Mouse (Mus musculus) forebrain, embryonic 10.5 days (tissue): ENCODE results near the gene Olfr605. TPM values are rescaled to one million over a fixed set of nuclear protein-coding genes. Genes with fewer than 3 reads are reported as not detected.
"Not testable (repeated sequence)": the region's sequence is repeated elsewhere in the genome, so short reads cannot be mapped to it uniquely, and the experiment has no call there.

Experiments
- DNase-seq: peaks from one replicate; pipeline ENCODE4 v3.0.0-alpha.2; 2017; ENCODE audit warnings: low spot score; ENCODE audit errors: extremely low spot score
- H3K27ac ChIP-seq: fragments of 300-500 bp; sonication (generic); 2 replicates; pipeline ENCODE4 v1.5.1; 2016; ENCODE audit warnings: mild to moderate bottlenecking
- H3K27me3 ChIP-seq: fragments of 300-500 bp; sonication (generic); 2 replicates; pipeline ENCODE4 v1.6.1; 2016; ENCODE audit warnings: mild to moderate bottlenecking; ENCODE audit not compliant: poor library complexity, severe bottlenecking
- H3K36me3 ChIP-seq: fragments of 300-500 bp; sonication (generic); replicated peaks from 2 replicates; pipeline ENCODE4 v1.6.1; 2016; ENCODE audit warnings: mild to moderate bottlenecking, moderate library complexity
- H3K4me1 ChIP-seq: fragments of 300-500 bp; sonication (generic); 2 replicates; pipeline ENCODE4 v1.6.1; 2016
- H3K4me3 ChIP-seq: fragments of 300-500 bp; sonication (generic); 2 replicates; pipeline ENCODE4 v1.5.1; 2016; ENCODE audit warnings: mild to moderate bottlenecking, moderate library complexity
- H3K9me3 ChIP-seq: fragments of 300-500 bp; sonication (generic); 2 replicates; pipeline ENCODE4 v1.6.1; 2016; ENCODE audit warnings: mild to moderate bottlenecking, moderate library complexity
- WGBS: fragments of 180-500 bp; shearing (Covaris S2); methylation state at CpG from one replicate; pipeline ENCODE4 v1.1.7; 2016; 5-methylcytosine and 5-hydroxymethylcytosine counted together
- microRNA-seq: library from miRNA; unstranded; fragments of <30 nt; microRNA quantifications from one replicate; pipeline ENCODE4, GENCODE M21; 2017
- polyA plus RNA-seq: library from polyadenylated mRNA; unstranded; fragments of >200 nt; fragmentation: Nextera tagmentation; extraction: Ambion mirVana; gene quantifications from 2 replicates; pipeline ENCODE4 v1.2.1, GENCODE M21; 2016

Olfr605 gene
- not detected in 2 replicates for polyA plus RNA-seq

GRCm38 (mm10) chr7:103445339-103445738 lies at the start of gene Olfr605:
TSS of gene Olfr605 (minus strand) at chr7:103445439.
- no peak within 1 kb of the TSS for H3K27ac ChIP-seq
- H3K36me3 ChIP-seq = no peaks in the 10 kb centered on the region
- no peak for DNase-seq
- H3K4me1 ChIP-seq = no peaks in the 10 kb centered on the region
- H3K27me3 ChIP-seq = no peaks in the 10 kb centered on the region
- no peaks in the 10 kb centered on the region for H3K9me3 ChIP-seq
- 96% methylated on average over 1 of the region's 1 CpGs for WGBS
- no peak within 1 kb of the TSS for H3K4me3 ChIP-seq

- not testable (repeated sequence) for DNase-seq
- 95% methylated on average over 9 of the region's 9 CpGs for WGBS
These were observed 31.9 kb upstream of the Olfr605 start for GRCm38 (mm10) chr7:103477106-103477505.

GRCm38 (mm10) chr7:103469577-103469976 lies 24.3 kb upstream of the Olfr605 start, which contains the start of gene Olfr608:
TSS of gene Olfr608 (plus strand) at chr7:103469877.
- DNase-seq = no peak
- Histone ChIP-seq H3K4me3 (no peak within 1 kb of the TSS), H3K4me1 (no peaks in the 10 kb centered on the region), H3K9me3 (no peaks in the 10 kb centered on the region; the same call in 1 of the 2 replicates), H3K27me3 (no peaks in the 10 kb centered on the region), H3K27ac (no peak within 1 kb of the TSS), H3K36me3 (no peaks in the 10 kb centered on the region)

More at GRCm38 (mm10) chr7:103477106-103477505, 31.9 kb upstream of the Olfr605 start:
- not testable (repeated sequence) for H3K4me3 ChIP-seq, H3K27ac ChIP-seq, H3K36me3 ChIP-seq, H3K9me3 ChIP-seq, H3K4me1 ChIP-seq, H3K27me3 ChIP-seq

- no peaks in the 10 kb centered on the region for H3K9me3 ChIP-seq
- no peaks in the 10 kb centered on the region for H3K4me1 ChIP-seq
- no peaks in the 10 kb centered on the region for H3K27me3 ChIP-seq
- H3K4me3 ChIP-seq = no peak overlapping the region
- H3K36me3 ChIP-seq = no peaks in the 10 kb centered on the region
- H3K27ac ChIP-seq = no peak overlapping the region
- 91% methylated on average over 5 of the region's 5 CpGs for WGBS
- no peak for DNase-seq
These were observed 15.4 kb upstream of the Olfr605 start for GRCm38 (mm10) chr7:103460590-103460989.

GRCm38 (mm10) chr7:103448746-103449145 lies 3.5 kb upstream of the Olfr605 start, which contains the start of gene Olfr606:
TSS of gene Olfr606 (plus strand) at chr7:103449046.
- Histone ChIP-seq H3K4me3 (no peak within 1 kb of the TSS), H3K9me3 (no peaks in the 10 kb centered on the region), H3K27ac (no peak within 1 kb of the TSS), H3K27me3 (no peaks in the 10 kb centered on the region), H3K4me1 (no peaks in the 10 kb centered on the region), H3K36me3 (no peaks in the 10 kb centered on the region)
- no peak for DNase-seq
- WGBS = 83% methylated on average over 2 of the region's 2 CpGs

- not testable (repeated sequence) for H3K4me1 ChIP-seq, H3K4me3 ChIP-seq, DNase-seq, H3K27ac ChIP-seq, H3K27me3 ChIP-seq, H3K9me3 ChIP-seq, H3K36me3 ChIP-seq
- WGBS = 50% methylated on average over 1 of the region's 1 CpGs
These were observed 30.5 kb downstream of the Olfr605 start, which contains the start of gene Usp17lc for GRCm38 (mm10) chr7:103414772-103415171. TSS of gene Usp17lc (plus strand) at chr7:103415072.

GRCm38 (mm10) chr7:103406521-103407055 lies 38.7 kb downstream of the Olfr605 start:
- WGBS = 83% methylated on average over 3 of the region's 3 CpGs
- DNase-seq = not testable (repeated sequence)

GRCm38 (mm10) chr7:103398981-103399380 lies 46.3 kb downstream of the Olfr605 start:
- no peaks in the 10 kb centered on the region for H3K27me3 ChIP-seq
- H3K36me3 ChIP-seq = no peaks in the 10 kb centered on the region
- no peaks in the 10 kb centered on the region for H3K9me3 ChIP-seq
- H3K4me3 ChIP-seq = no peak overlapping the region
- H3K27ac ChIP-seq = no peak overlapping the region
- no peak for DNase-seq
- no peaks in the 10 kb centered on the region for H3K4me1 ChIP-seq
- 13% methylated on average over 1 of the region's 1 CpGs for WGBS

More at GRCm38 (mm10) chr7:103406521-103407055, 38.7 kb downstream of the Olfr605 start:
- H3K4me3 ChIP-seq, H3K36me3 ChIP-seq, H3K9me3 ChIP-seq, H3K27me3 ChIP-seq, H3K4me1 ChIP-seq, H3K27ac ChIP-seq: not testable (repeated sequence)

- Histone ChIP-seq H3K27ac (no peak overlapping the region), H3K4me3 (no peak overlapping the region), H3K4me1 (no peaks in the 10 kb centered on the region), H3K27me3 (no peaks in the 10 kb centered on the region), H3K9me3 (no peaks in the 10 kb centered on the region), H3K36me3 (no peaks in the 10 kb centered on the region)
- no peak for DNase-seq
These were observed 47.5 kb downstream of the Olfr605 start for GRCm38 (mm10) chr7:103397758-103398157.

Small RNA genes lying within 50 kb of the gene (microRNA-seq; reads per million reads assigned to microRNA genes)
- not detected for gene Gm25774

Other genes starting within 250 kb of the Olfr605 start
- gene Olfr593, start 233.6 kb downstream of the Olfr605 start, polyA plus RNA-seq = not detected in 2 replicates
- not detected in 2 replicates for gene Olfr594, start 228.4 kb downstream of the Olfr605 start, polyA plus RNA-seq
- not detected in 2 replicates for gene Usp17ld, start 192.9 kb downstream of the Olfr605 start, polyA plus RNA-seq
- gene Olfr596, start 139.8 kb downstream of the Olfr605 start, polyA plus RNA-seq = not detected in 2 replicates
- gene Olfr597, start 129.1 kb downstream of the Olfr605 start, polyA plus RNA-seq = not detected in 2 replicates
- gene Olfr598, start 121.9 kb downstream of the Olfr605 start, polyA plus RNA-seq = not detected in 2 replicates
- not detected in 2 replicates for gene Olfr599, start 109.5 kb downstream of the Olfr605 start, polyA plus RNA-seq
- not detected in 2 replicates for gene Olfr600, start 95.8 kb downstream of the Olfr605 start, polyA plus RNA-seq
- not detected in 2 replicates for gene Olfr601, start 82.8 kb downstream of the Olfr605 start, polyA plus RNA-seq
- not detected in 2 replicates for gene Olfr603, start 59.3 kb downstream of the Olfr605 start, polyA plus RNA-seq
- gene Usp17lc, start 30.4 kb downstream of the Olfr605 start, polyA plus RNA-seq = not detected in 2 replicates
- not detected in 2 replicates for gene Olfr606, start 3.6 kb upstream of the Olfr605 start, polyA plus RNA-seq
- gene Olfr607, start 18.7 kb upstream of the Olfr605 start, polyA plus RNA-seq = not detected in 2 replicates
- not detected in 2 replicates for gene Olfr608, start 24.4 kb upstream of the Olfr605 start, polyA plus RNA-seq
- not detected in 2 replicates for gene Olfr609, start 52.6 kb upstream of the Olfr605 start, polyA plus RNA-seq
- not detected in 2 replicates for gene Olfr610, start 66.7 kb upstream of the Olfr605 start, polyA plus RNA-seq
- gene Olfr611, start 75.4 kb upstream of the Olfr605 start, polyA plus RNA-seq = not detected in 2 replicates
- gene Olfr612, start 97.3 kb upstream of the Olfr605 start, polyA plus RNA-seq = not detected in 2 replicates
- not detected in 2 replicates for gene Olfr613, start 102.6 kb upstream of the Olfr605 start, polyA plus RNA-seq
- gene Olfr615, start 110.6 kb upstream of the Olfr605 start, polyA plus RNA-seq = not detected in 2 replicates
- not detected in 2 replicates for gene Olfr616, start 123.7 kb upstream of the Olfr605 start, polyA plus RNA-seq
- not detected in 2 replicates for gene Olfr617, start 127.6 kb upstream of the Olfr605 start, polyA plus RNA-seq
- gene Olfr618, start 144.7 kb upstream of the Olfr605 start, polyA plus RNA-seq = not detected in 2 replicates
- not detected in 2 replicates for gene Olfr619, start 155.1 kb upstream of the Olfr605 start, polyA plus RNA-seq
- gene Olfr620, start 167.1 kb upstream of the Olfr605 start, polyA plus RNA-seq = not detected in 2 replicates
- gene Olfr622, start 197.3 kb upstream of the Olfr605 start, polyA plus RNA-seq = not detected in 2 replicates
- gene Olfr623, start 218.3 kb upstream of the Olfr605 start, polyA plus RNA-seq = not detected in 2 replicates
- 0.04 TPM in 2 replicates for gene Olfr624, start 225.8 kb upstream of the Olfr605 start, polyA plus RNA-seq
- gene Olfr625-ps1, start 237.3 kb upstream of the Olfr605 start, polyA plus RNA-seq = not detected in 2 replicates